Mouse (Mus musculus) hindbrain, postnatal 0 days (tissue): Measurements from ENCODE around the gene Trmt10a. TPM values are rescaled to one million over a fixed set of nuclear protein-coding genes. Genes with fewer than 3 reads are reported as not detected.

Source experiments
- ATAC-seq: fragments of 200-750 bp; cut with Nextera tagmentation; 2 replicates; pipeline ENCODE4 v1.8.0; 2017; ENCODE audit warnings: mild to moderate bottlenecking, moderate TSS enrichment, moderate library complexity
- DNase-seq: peaks from one replicate; pipeline ENCODE4 v3.0.0-alpha.2; 2015; ENCODE audit warnings: low spot score
- H3K27ac ChIP-seq: fragments of 300-500 bp; sonication (generic); 2 replicates; pipeline ENCODE4 v1.5.1; 2014; ENCODE audit warnings: mild to moderate bottlenecking
- H3K27me3 ChIP-seq: fragments of 300-500 bp; sonication (generic); 2 replicates; pipeline ENCODE4 v1.6.1; 2014; ENCODE audit warnings: low read length, mixed read lengths; ENCODE audit not compliant: insufficient read depth
- H3K36me3 ChIP-seq: fragments of 300-500 bp; sonication (generic); 2 replicates; pipeline ENCODE4 v1.6.1; 2014; ENCODE audit warnings: low read length, mixed read lengths; ENCODE audit not compliant: insufficient read depth
- H3K4me1 ChIP-seq: fragments of 300-500 bp; sonication (generic); 2 replicates; pipeline ENCODE4 v1.6.1; 2014; ENCODE audit warnings: antibody characterized with exemption, low read length, mixed read lengths; ENCODE audit not compliant: insufficient read depth
- H3K4me2 ChIP-seq: fragments of 300-500 bp; sonication (generic); 2 replicates; pipeline ENCODE4 v1.6.1; 2014; ENCODE audit warnings: low read depth, mild to moderate bottlenecking, low read length, moderate library complexity, mixed read lengths
- H3K4me3 ChIP-seq: fragments of 300-500 bp; sonication (generic); 2 replicates; pipeline ENCODE4 v1.5.1; 2014; ENCODE audit warnings: low read length
- H3K9ac ChIP-seq: fragments of 300-500 bp; sonication (generic); replicated peaks from 2 replicates; pipeline ENCODE4 v1.6.1; 2014; ENCODE audit warnings: mild to moderate bottlenecking, low read length, moderate library complexity, mixed read lengths
- H3K9me3 ChIP-seq: fragments of 300-500 bp; sonication (generic); 2 replicates; pipeline ENCODE4 v1.6.1; 2016; ENCODE audit warnings: low read length, mixed read lengths
- CTCF ChIP-seq: IDR thresholded peaks from 2 replicates; pipeline ENCODE4 v1.5.1; 2016; ENCODE audit warnings: antibody characterized with exemption, control low read depth, low read depth
- WGBS: fragments of 180-500 bp; shearing (Covaris S2); extraction: QIAGEN DNeasy Blood & Tissue Kit; methylation state at CpG from one replicate; pipeline ENCODE4 v1.1.7; 2014; 5-methylcytosine and 5-hydroxymethylcytosine counted together
- polyA plus RNA-seq: library from polyadenylated mRNA; unstranded; fragments of >200 nt; fragmentation: Nextera tagmentation; extraction: Ambion mirVana; gene quantifications from 2 replicates; pipeline ENCODE4 v1.2.1, GENCODE M21; 2015
- total RNA-seq: library from RNA; depleted of rRNA; stranded (reverse); fragments of >200 nt; gene quantifications from 2 replicates; pipeline ENCODE4 v1.2.3, GENCODE M21; 2014; rRNA removed

Trmt10a gene
- 2.8 and 3.1 TPM in 2 replicates for total RNA-seq
- polyA plus RNA-seq, result 8.7 and 9.3 TPM in 2 replicates

DNA sequence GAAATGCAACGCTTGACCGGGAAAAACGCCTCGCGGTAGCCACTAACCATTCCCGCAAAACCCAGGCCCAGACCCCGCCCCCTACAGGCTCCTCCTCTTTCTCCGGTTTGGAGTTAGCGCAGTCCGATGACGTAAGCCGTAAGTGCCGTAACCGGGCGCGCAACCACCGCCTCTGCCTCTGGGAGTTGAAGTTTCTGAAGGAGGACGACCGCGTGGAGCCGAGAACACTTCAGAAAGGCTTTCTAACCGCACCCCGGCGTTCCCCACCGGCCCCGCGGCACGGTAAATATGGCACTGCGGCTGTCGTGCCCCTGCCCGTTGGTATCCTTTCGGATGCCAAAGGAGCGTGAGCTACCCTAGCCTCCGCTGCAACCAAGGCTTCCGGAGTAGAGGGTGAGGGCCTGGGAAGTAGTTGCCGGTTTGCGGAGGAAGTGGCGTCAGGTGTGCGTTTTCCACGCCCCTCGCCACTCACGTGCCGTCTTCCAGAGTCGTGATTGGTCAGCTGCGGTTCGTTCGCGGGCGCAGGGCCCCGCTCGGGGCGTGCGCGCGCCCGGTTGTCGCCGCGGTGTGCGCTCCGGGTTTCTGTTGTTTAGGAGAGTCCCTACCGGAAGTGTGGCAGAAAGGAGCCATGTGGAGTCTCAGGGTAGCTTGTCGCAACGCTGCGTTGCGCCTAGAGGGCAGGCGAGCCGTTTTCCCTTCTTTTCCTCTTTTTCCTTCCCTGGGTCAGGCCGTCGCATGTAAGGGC, at the start of gene Trmt10a:
Gene Trmt10a, plus strand, starts transcription at position 134 of the 745 bp plus-strand sequence.
- peak; percentile 62 for TF ChIP-seq CTCF
- no peaks in the 10 kb centered on the region for H3K9me3 ChIP-seq

GRCm38 (mm10) chr3:138095301-138095700, 47.9 kb upstream of the Trmt10a start:
- WGBS, result 50% methylated on average over 3 of the region's 3 CpGs
- no peak for DNase-seq
- H3K4me2 ChIP-seq, result no peak overlapping the region

More for the DNA sequence above, at the start of gene Trmt10a:
- Histone ChIP-seq H3K4me1 (peaks cover 4% of the 10 kb centered on the region; the same call in 1 of the 2 replicates), H3K27me3 (no peaks in the 10 kb centered on the region), H3K4me2 (peak within 1 kb of the TSS; percentile 65), H3K9ac (peak within 1 kb of the TSS; percentile 59), H3K27ac (peak within 1 kb of the TSS; percentile 96), H3K36me3 (no peaks in the 10 kb centered on the region), H3K4me3 (peak within 1 kb of the TSS; percentile 56)
- ATAC-seq (peak; percentile 99), DNase-seq (peak; percentile 99)
- under 1% methylated on average over 70 of the region's 70 CpGs for WGBS

GRCm38 (mm10) chr3:138095718-138096117, 47.5 kb upstream of the Trmt10a start:
- H3K9ac ChIP-seq, result no peak overlapping the region
- H3K4me3 ChIP-seq, result no peak overlapping the region
- TF ChIP-seq CTCF, result no peak
- ATAC-seq, result peak; percentile 90
- no peaks in the 10 kb centered on the region for H3K4me1 ChIP-seq
- WGBS, result 23% methylated on average over 10 of the region's 10 CpGs
- no peaks in the 10 kb centered on the region for H3K36me3 ChIP-seq
- H3K9me3 ChIP-seq, result no peaks in the 10 kb centered on the region
- no peaks in the 10 kb centered on the region for H3K27me3 ChIP-seq
- no peak overlapping the region for H3K27ac ChIP-seq
- no peak overlapping the region for H3K4me2 ChIP-seq
- DNase-seq, result peak; percentile 84

More at GRCm38 (mm10) chr3:138095301-138095700, 47.9 kb upstream of the Trmt10a start:
- Histone ChIP-seq H3K4me1 (no peaks in the 10 kb centered on the region), H3K27me3 (no peaks in the 10 kb centered on the region), H3K27ac (no peak overlapping the region; the same call in 1 of the 2 replicates), H3K4me3 (no peak overlapping the region), H3K36me3 (no peaks in the 10 kb centered on the region), H3K9ac (no peak overlapping the region), H3K9me3 (no peaks in the 10 kb centered on the region)
- ATAC-seq, result no peak
- TF ChIP-seq CTCF, result no peak

DNA sequence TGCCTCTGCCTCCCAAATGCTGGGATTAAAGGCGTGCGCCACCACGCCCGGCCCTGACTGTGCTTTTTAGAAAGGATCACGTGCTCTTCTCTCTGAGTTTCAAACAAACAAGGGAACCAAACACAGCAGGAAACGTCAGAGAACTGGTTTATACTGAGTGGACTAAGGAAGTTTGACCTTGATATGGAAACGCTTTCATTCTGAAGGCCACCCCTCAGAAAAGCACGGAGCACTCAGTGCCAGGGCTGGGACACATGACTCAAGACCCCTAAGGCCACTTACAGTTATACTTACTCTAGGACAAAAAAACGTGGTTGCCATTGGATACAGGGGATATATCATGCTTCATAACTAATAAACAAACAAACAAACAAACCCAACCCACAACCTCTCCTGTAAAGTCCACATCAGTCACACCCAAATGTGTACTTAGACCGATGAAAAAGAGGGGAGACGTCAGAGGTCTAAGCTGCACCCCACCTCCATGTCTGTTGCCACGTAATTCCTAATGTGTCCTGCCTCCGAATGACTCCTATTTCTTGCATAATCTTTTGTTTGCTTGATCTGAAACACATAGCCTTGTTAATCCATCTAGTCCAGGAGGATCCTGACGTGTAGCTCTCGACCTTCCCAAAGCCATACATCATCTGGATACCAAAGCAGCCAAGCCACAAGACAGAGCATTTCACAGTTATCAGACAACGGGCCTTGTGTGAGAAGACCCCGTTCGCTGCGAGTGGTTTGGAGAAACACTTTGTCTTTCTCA, 46.8 kb upstream of the Trmt10a start:
- no peak for DNase-seq
- no peaks in the 10 kb centered on the region for H3K4me1 ChIP-seq
- no peak overlapping the region for H3K27ac ChIP-seq
- WGBS, result 72% methylated on average over 19 of the region's 19 CpGs
- H3K4me2 ChIP-seq, result no peak overlapping the region
- H3K4me3 ChIP-seq, result no peak overlapping the region
- no peak for TF ChIP-seq CTCF
- no peak for ATAC-seq
- H3K27me3 ChIP-seq, result no peaks in the 10 kb centered on the region
- H3K9me3 ChIP-seq, result no peaks in the 10 kb centered on the region
- no peaks in the 10 kb centered on the region for H3K36me3 ChIP-seq
- H3K9ac ChIP-seq, result no peak overlapping the region

GRCm38 (mm10) chr3:138097718-138098117, 45.5 kb upstream of the Trmt10a start:
- ATAC-seq, result no peak
- Histone ChIP-seq H3K4me1 (no peaks in the 10 kb centered on the region), H3K4me3 (no peak overlapping the region), H3K36me3 (no peaks in the 10 kb centered on the region), H3K9me3 (no peaks in the 10 kb centered on the region), H3K9ac (no peak overlapping the region), H3K4me2 (no peak overlapping the region), H3K27me3 (no peaks in the 10 kb centered on the region), H3K27ac (no peak overlapping the region)
- TF ChIP-seq CTCF, result no peak
- no peak for DNase-seq
- WGBS, result 77% methylated on average over 1 of the region's 1 CpGs

DNA sequence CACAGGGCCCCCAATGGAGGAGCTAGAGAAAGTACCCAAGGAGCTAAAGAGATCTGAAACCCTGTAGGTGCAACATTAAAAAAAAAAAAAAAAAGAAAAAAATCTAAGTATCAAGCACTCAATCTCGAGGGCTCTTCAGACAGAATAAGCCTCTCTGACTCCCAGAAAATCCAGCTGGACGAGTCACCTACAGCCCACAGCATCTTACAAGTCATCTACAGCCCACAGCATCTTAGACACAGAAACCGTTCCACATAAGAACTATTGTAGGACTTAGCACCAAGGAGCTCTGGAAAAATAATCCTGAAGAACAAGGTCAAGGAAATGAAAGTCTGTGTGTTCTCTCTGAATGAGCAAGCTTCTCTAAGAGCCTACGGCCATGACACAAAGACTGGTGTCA, 41.3 kb upstream of the Trmt10a start:
- Histone ChIP-seq H3K4me1 (no peaks in the 10 kb centered on the region), H3K27ac (no peak overlapping the region), H3K27me3 (no peaks in the 10 kb centered on the region), H3K9me3 (no peaks in the 10 kb centered on the region), H3K36me3 (no peaks in the 10 kb centered on the region), H3K4me3 (no peak overlapping the region), H3K9ac (no peak overlapping the region), H3K4me2 (no peak overlapping the region)
- ATAC-seq (no peak), DNase-seq (no peak)
- TF ChIP-seq CTCF, result no peak
- 86% methylated on average over 4 of the region's 4 CpGs for WGBS
